Mouse (Mus musculus): Measurements from ENCODE around the gene Itsn2. TPM values are rescaled to one million over a fixed set of nuclear protein-coding genes. Genes with fewer than 3 reads are reported as not detected.
"Not testable (repeated sequence)": the region's sequence is repeated elsewhere in the genome, so short reads cannot be mapped to it uniquely, and the experiment has no call there.

Gene Itsn2
- polyA plus RNA-seq, 1 experiment from 2014 or later: 35.8 TPM

GRCm38 (mm10) chr12:4689341-4689740, 96.9 kb downstream of the Itsn2 start:
- no peaks in the 10 kb centered on the region for H3K9me3 ChIP-seq
- no peak for ATAC-seq (ENCODE audit: low FRiP score, low read depth)
- no peaks in the 10 kb centered on the region for H3K27me3 ChIP-seq
- H3K9ac ChIP-seq: no peak overlapping the region
- H3K4me2 ChIP-seq (replicated peaks): no peak overlapping the region
- peaks cover 6% of the 10 kb centered on the region; the same call in 1 of the 2 replicates for H3K36me3 ChIP-seq
- WGBS: 92% methylated on average over 14 of the region's 14 CpGs
- H3K4me3 ChIP-seq: no peak overlapping the region
- no peak overlapping the region for H3K27ac ChIP-seq
- H3K4me1 ChIP-seq: no peaks in the 10 kb centered on the region

GRCm38 (mm10) chr12:4691193-4691592, 98.8 kb downstream of the Itsn2 start:
- no peaks in the 10 kb centered on the region for H3K9me3 ChIP-seq

GRCm38 (mm10) chr12:4694534-4694933, 102.1 kb downstream of the Itsn2 start:
- peaks cover 20% of the 10 kb centered on the region for H3K36me3 ChIP-seq
- no peak overlapping the region for H3K4me2 ChIP-seq (replicated peaks)
- no peaks in the 10 kb centered on the region for H3K4me1 ChIP-seq

More at GRCm38 (mm10) chr12:4691193-4691592, 98.8 kb downstream of the Itsn2 start:
- Histone ChIP-seq H3K27ac (no peak overlapping the region), H3K4me1 (no peaks in the 10 kb centered on the region), H3K4me2 (replicated peaks) (no peak overlapping the region), H3K36me3 (peaks cover 6% of the 10 kb centered on the region; the same call in 1 of the 2 replicates), H3K9ac (no peak overlapping the region), H3K27me3 (no peaks in the 10 kb centered on the region), H3K4me3 (no peak overlapping the region)
- WGBS: 84% methylated on average over 3 of the region's 3 CpGs
- no peak for ATAC-seq (ENCODE audit: low FRiP score, low read depth)

GRCm38 (mm10) chr12:4705626-4706025, 113.2 kb downstream of the Itsn2 start:
- not testable (repeated sequence) for H3K27ac ChIP-seq; H3K9me3 ChIP-seq; H3K27me3 ChIP-seq; H3K4me3 ChIP-seq; H3K4me1 ChIP-seq; H3K9ac ChIP-seq; ATAC-seq (ENCODE audit: low FRiP score, low read depth); H3K4me2 ChIP-seq (replicated peaks)
- H3K36me3 ChIP-seq: peaks cover 53% of the 10 kb centered on the region
- 80% methylated on average over 6 of the region's 6 CpGs for WGBS

More at GRCm38 (mm10) chr12:4694534-4694933, 102.1 kb downstream of the Itsn2 start:
- 95% methylated on average over 1 of the region's 1 CpGs for WGBS
- Histone ChIP-seq H3K27me3 (no peaks in the 10 kb centered on the region), H3K9me3 (no peaks in the 10 kb centered on the region), H3K9ac (no peak overlapping the region), H3K4me3 (no peak overlapping the region), H3K27ac (no peak overlapping the region)
- no peak for ATAC-seq (ENCODE audit: low FRiP score, low read depth)

- Histone ChIP-seq H3K9ac (no peak overlapping the region), H3K36me3 (peaks cover 52% of the 10 kb centered on the region), H3K4me1 (no peaks in the 10 kb centered on the region), H3K9me3 (no peaks in the 10 kb centered on the region), H3K4me3 (no peak overlapping the region), H3K27me3 (no peaks in the 10 kb centered on the region), H3K4me2 (replicated peaks) (no peak overlapping the region), H3K27ac (no peak overlapping the region)
- 95% methylated on average over 5 of the region's 5 CpGs for WGBS
- ATAC-seq (ENCODE audit: low FRiP score, low read depth): no peak
These were observed 113.7 kb downstream of the Itsn2 start for GRCm38 (mm10) chr12:4706175-4706574.

- peaks cover 46% of the 10 kb centered on the region for H3K36me3 ChIP-seq
- H3K4me1 ChIP-seq: no peaks in the 10 kb centered on the region
- no peak for ATAC-seq (ENCODE audit: low FRiP score, low read depth)
- WGBS: 80% methylated on average over 10 of the region's 10 CpGs
- no peaks in the 10 kb centered on the region for H3K9me3 ChIP-seq
- H3K27me3 ChIP-seq: no peaks in the 10 kb centered on the region
- no peak overlapping the region for H3K9ac ChIP-seq
- H3K27ac ChIP-seq: no peak overlapping the region
- no peak overlapping the region for H3K4me2 ChIP-seq (replicated peaks)
- no peak overlapping the region for H3K4me3 ChIP-seq
These were observed 114.5 kb downstream of the Itsn2 start for GRCm38 (mm10) chr12:4706901-4707300.

- Histone ChIP-seq H3K4me3 (no peak overlapping the region), H3K27me3 (no peaks in the 10 kb centered on the region), H3K36me3 (peaks cover 45% of the 10 kb centered on the region), H3K4me2 (replicated peaks) (no peak overlapping the region), H3K4me1 (no peaks in the 10 kb centered on the region), H3K9me3 (no peaks in the 10 kb centered on the region), H3K27ac (no peak overlapping the region), H3K9ac (no peak overlapping the region)
- no peak for ATAC-seq (ENCODE audit: low FRiP score, low read depth)
- WGBS: 80% methylated on average over 14 of the region's 14 CpGs
These were observed 115.1 kb downstream of the Itsn2 start for GRCm38 (mm10) chr12:4707488-4708017.

- H3K4me3 ChIP-seq: no peak overlapping the region
- H3K36me3 ChIP-seq: peaks cover 50% of the 10 kb centered on the region
- H3K27ac ChIP-seq: no peak overlapping the region
- H3K4me2 ChIP-seq (replicated peaks): no peak overlapping the region
- no peak for ATAC-seq (ENCODE audit: low FRiP score, low read depth)
- H3K4me1 ChIP-seq: no peaks in the 10 kb centered on the region
- no peaks in the 10 kb centered on the region for H3K9me3 ChIP-seq
- WGBS: 77% methylated on average over 4 of the region's 4 CpGs
- no peaks in the 10 kb centered on the region for H3K27me3 ChIP-seq
- H3K9ac ChIP-seq: no peak overlapping the region
These were observed 115.9 kb downstream of the Itsn2 start for GRCm38 (mm10) chr12:4708296-4708695.

- peak; percentile 57; the same call in 1 of the 2 replicates for ATAC-seq (ENCODE audit: low FRiP score, low read depth)
These were observed 116.6 kb downstream of the Itsn2 start for GRCm38 (mm10) chr12:4708881-4709604.

GRCm38 (mm10) chr12:4709926-4710325, 117.5 kb downstream of the Itsn2 start:
- Histone ChIP-seq H3K4me1 (no peaks in the 10 kb centered on the region), H3K4me2 (replicated peaks) (no peak overlapping the region), H3K9me3 (no peaks in the 10 kb centered on the region), H3K9ac (no peak overlapping the region), H3K36me3 (peaks cover 57% of the 10 kb centered on the region), H3K4me3 (no peak overlapping the region), H3K27ac (no peak overlapping the region), H3K27me3 (no peaks in the 10 kb centered on the region)
- WGBS: 82% methylated on average over 7 of the region's 7 CpGs
- ATAC-seq (ENCODE audit: low FRiP score, low read depth): no peak

More at GRCm38 (mm10) chr12:4708881-4709604, 116.6 kb downstream of the Itsn2 start:
- Histone ChIP-seq H3K27ac (no peak overlapping the region), H3K4me1 (no peaks in the 10 kb centered on the region), H3K36me3 (peaks cover 51% of the 10 kb centered on the region), H3K9me3 (no peaks in the 10 kb centered on the region), H3K4me2 (replicated peaks) (no peak overlapping the region), H3K27me3 (no peaks in the 10 kb centered on the region), H3K4me3 (no peak overlapping the region), H3K9ac (no peak overlapping the region)
- WGBS: 81% methylated on average over 8 of the region's 8 CpGs

GRCm38 (mm10) chr12:4713361-4713760, 120.9 kb downstream of the Itsn2 start:
- H3K9ac ChIP-seq: no peak overlapping the region
- H3K4me3 ChIP-seq: no peak overlapping the region
- no peaks in the 10 kb centered on the region for H3K9me3 ChIP-seq
- H3K4me2 ChIP-seq (replicated peaks): no peak overlapping the region
- H3K27me3 ChIP-seq: no peaks in the 10 kb centered on the region
- H3K27ac ChIP-seq: no peak overlapping the region
- H3K4me1 ChIP-seq: 0 out of 2 replicates have a peak, but pooled peaks cover 4% of the 10 kb centered on the region
- WGBS: 64% methylated on average over 4 of the region's 4 CpGs
- no peak for ATAC-seq (ENCODE audit: low FRiP score, low read depth)
- H3K36me3 ChIP-seq: peaks cover 47% of the 10 kb centered on the region

GRCm38 (mm10) chr12:4715606-4716005, 123.2 kb downstream of the Itsn2 start:
- Histone ChIP-seq H3K4me2 (replicated peaks) (no peak overlapping the region), H3K9me3 (no peaks in the 10 kb centered on the region), H3K4me1 (0 out of 2 replicates have a peak, but pooled peaks cover 4% of the 10 kb centered on the region), H3K27me3 (no peaks in the 10 kb centered on the region), H3K9ac (no peak overlapping the region), H3K4me3 (no peak overlapping the region), H3K36me3 (peaks cover 26% of the 10 kb centered on the region), H3K27ac (no peak overlapping the region)
- 82% methylated on average over 10 of the region's 10 CpGs for WGBS
- no peak for ATAC-seq (ENCODE audit: low FRiP score, low read depth)
